Mouse (Mus musculus): Measurements from ENCODE around the gene Tsacc. TPM values are rescaled to one million over a fixed set of nuclear protein-coding genes. Genes with fewer than 3 reads are reported as not detected.
"Not testable (repeated sequence)": the region's sequence is repeated elsewhere in the genome, so short reads cannot be mapped to it uniquely, and the experiment has no call there.

The Tsacc gene
- total RNA-seq (2017) = 5.1 TPM in 1 of 3 replicates, not detected in the others

GRCm38 (mm10) chr3:88296561-88297318, at the start of gene Tsacc, which contains the start of gene Cct3:
TSS of gene Tsacc (minus strand) at chr3:88296999.
TSS of gene Cct3 (plus strand) at chr3:88297116.
- peak; percentile 93 for ATAC-seq (replicated peaks; ENCODE audit: insufficient number of reproducible peaks, low FRiP score, low TSS enrichment, poor library complexity, severe bottlenecking)

GRCm38 (mm10) chr3:88339006-88339405, 42.2 kb upstream of the Tsacc start:
- no peak for ATAC-seq (replicated peaks; ENCODE audit: insufficient number of reproducible peaks, low FRiP score, low TSS enrichment, poor library complexity, severe bottlenecking)

GRCm38 (mm10) chr3:88338316-88338715, 41.5 kb upstream of the Tsacc start:
- no peak for ATAC-seq (replicated peaks; ENCODE audit: insufficient number of reproducible peaks, low FRiP score, low TSS enrichment, poor library complexity, severe bottlenecking)

GRCm38 (mm10) chr3:88337367-88338020, 40.7 kb upstream of the Tsacc start:
- 0 out of 2 replicates have a peak, but pooled peaks have one; percentile 7 for ATAC-seq (replicated peaks; ENCODE audit: insufficient number of reproducible peaks, low FRiP score, low TSS enrichment, poor library complexity, severe bottlenecking)

- ATAC-seq (replicated peaks; ENCODE audit: insufficient number of reproducible peaks, low FRiP score, low TSS enrichment, poor library complexity, severe bottlenecking) = peak; percentile 95
Observed at GRCm38 (mm10) chr3:88336058-88337013, 39.5 kb upstream of the Tsacc start, which contains the start of the genes Tmem79 and Smg5. TSS of gene Tmem79 (minus strand) at chr3:88336148. TSS of gene Smg5 (plus strand) at chr3:88336260.

GRCm38 (mm10) chr3:88335436-88336053, 38.7 kb upstream of the Tsacc start:
- ATAC-seq (replicated peaks; ENCODE audit: insufficient number of reproducible peaks, low FRiP score, low TSS enrichment, poor library complexity, severe bottlenecking) = no peak

GRCm38 (mm10) chr3:88334902-88335435, 38.2 kb upstream of the Tsacc start:
- ATAC-seq (replicated peaks; ENCODE audit: insufficient number of reproducible peaks, low FRiP score, low TSS enrichment, poor library complexity, severe bottlenecking) = no peak

- ATAC-seq (replicated peaks; ENCODE audit: insufficient number of reproducible peaks, low FRiP score, low TSS enrichment, poor library complexity, severe bottlenecking) = no peak
Observed at GRCm38 (mm10) chr3:88334029-88334658, 37.3 kb upstream of the Tsacc start.

- no peak for ATAC-seq (replicated peaks; ENCODE audit: insufficient number of reproducible peaks, low FRiP score, low TSS enrichment, poor library complexity, severe bottlenecking)
Observed at GRCm38 (mm10) chr3:88331282-88331681, 34.5 kb upstream of the Tsacc start.

- no peak for ATAC-seq (replicated peaks; ENCODE audit: insufficient number of reproducible peaks, low FRiP score, low TSS enrichment, poor library complexity, severe bottlenecking)
Observed at GRCm38 (mm10) chr3:88328956-88329355, 32.2 kb upstream of the Tsacc start.

GRCm38 (mm10) chr3:88324951-88325405, 28.2 kb upstream of the Tsacc start, which contains the start of gene Glmp:
TSS of gene Glmp (plus strand) at chr3:88325023.
- peak; percentile 75 for ATAC-seq (replicated peaks; ENCODE audit: insufficient number of reproducible peaks, low FRiP score, low TSS enrichment, poor library complexity, severe bottlenecking)

- no peak for ATAC-seq (replicated peaks; ENCODE audit: insufficient number of reproducible peaks, low FRiP score, low TSS enrichment, poor library complexity, severe bottlenecking)
Observed at GRCm38 (mm10) chr3:88299172-88299571, 2.4 kb upstream of the Tsacc start.

- peak; percentile 10; the same call in 1 of the 2 replicates for ATAC-seq (replicated peaks; ENCODE audit: insufficient number of reproducible peaks, low FRiP score, low TSS enrichment, poor library complexity, severe bottlenecking)
Observed at GRCm38 (mm10) chr3:88297321-88297851, 587 bp upstream of the Tsacc start.

- ATAC-seq (replicated peaks; ENCODE audit: insufficient number of reproducible peaks, low FRiP score, low TSS enrichment, poor library complexity, severe bottlenecking) = no peak
Observed at GRCm38 (mm10) chr3:88296110-88296560, 664 bp downstream of the Tsacc start.

- not testable (repeated sequence) for ATAC-seq (replicated peaks; ENCODE audit: insufficient number of reproducible peaks, low FRiP score, low TSS enrichment, poor library complexity, severe bottlenecking)
Observed at GRCm38 (mm10) chr3:88295272-88295671, 1.5 kb downstream of the Tsacc start.

GRCm38 (mm10) chr3:88291970-88292369, 4.8 kb downstream of the Tsacc start:
- no peak for ATAC-seq (replicated peaks; ENCODE audit: insufficient number of reproducible peaks, low FRiP score, low TSS enrichment, poor library complexity, severe bottlenecking)

GRCm38 (mm10) chr3:88288133-88288713, 8.6 kb downstream of the Tsacc start:
- not testable (repeated sequence) for ATAC-seq (replicated peaks; ENCODE audit: insufficient number of reproducible peaks, low FRiP score, low TSS enrichment, poor library complexity, severe bottlenecking)

Data from monocyte, adult 5-6 weeks (primary cell).